8 mouse cellular contexts compared by ENCODE assay signal in genomic region chr2:28915768-28916512, GRCm38 (mm10). TPM values are rescaled to one million over a fixed set of nuclear protein-coding genes. Genes with fewer than 3 reads are reported as not detected.
A peak's percentile ranks its signal among the peaks of the same experiment; 100 is the strongest.
DNase-seq lines count a peak whose midpoint lies in the region; ATAC-seq lines count a peak whose summit lies in the region.

No protein-coding gene starts in this region.

- no peaks in the 10 kb centered on the region; the same call in 1 of the 2 replicates for H3K4me1 ChIP-seq in forebrain, embryonic 14.5 days (ENCODE audit: control insufficient read depth, insufficient read depth, low read length)
- H3K4me1 ChIP-seq in lung, embryonic 15.5 days: peaks cover 6% of the 10 kb centered on the region; the same call in 1 of the 2 replicates

- H3K9ac ChIP-seq in forebrain, embryonic 14.5 days (ENCODE audit: low read length): no peak overlapping the region
- no peak overlapping the region for H3K9ac ChIP-seq in lung, embryonic 15.5 days

- H3K9me3 ChIP-seq in forebrain, embryonic 14.5 days (replicated peaks; ENCODE audit: control insufficient read depth, low read length): no peaks in the 10 kb centered on the region
- no peaks in the 10 kb centered on the region for H3K9me3 ChIP-seq in lung, embryonic 15.5 days

- no peak overlapping the region for H3K27ac ChIP-seq in forebrain, embryonic 14.5 days (ENCODE audit: low read depth, low read length)
- H3K27ac ChIP-seq in lung, embryonic 15.5 days: no peak overlapping the region

- under 1% methylated on average over 49 of the region's 50 CpGs for WGBS in forebrain, embryonic 14.5 days
- under 1% methylated on average over 49 of the region's 50 CpGs for WGBS in lung, embryonic 15.5 days

- peak; percentile 41 for ATAC-seq in CD4-positive, CD25-positive, alpha-beta regulatory T cell, adult 4 months
- ATAC-seq in forebrain, embryonic 14.5 days: peak; percentile 23; the same call in 1 of the 2 replicates
- peak; percentile 52 for ATAC-seq in lung, embryonic 15.5 days (ENCODE audit: borderline replicate concordance, extremely low read depth, low FRiP score, low TSS enrichment)

- peaks cover 97% of the 10 kb centered on the region for H3K27me3 ChIP-seq in forebrain, embryonic 14.5 days (replicated peaks; ENCODE audit: control insufficient read depth, insufficient read depth, low read length)
- peaks cover 97% of the 10 kb centered on the region for H3K27me3 ChIP-seq in lung, embryonic 15.5 days

- no peaks in the 10 kb centered on the region for H3K36me3 ChIP-seq in forebrain, embryonic 14.5 days (ENCODE audit: control insufficient read depth, insufficient read depth, low read length)
- H3K36me3 ChIP-seq in lung, embryonic 15.5 days: no peaks in the 10 kb centered on the region

- DNase-seq in adrenal gland, postnatal 36 days: peak; percentile 73 to 86
- no peak for DNase-seq in forebrain, embryonic 14.5 days (ENCODE audit: low spot score)
- peak; percentile 82 for DNase-seq in kidney, adult 18-20 months
- peak; percentile 84 for DNase-seq in ovary, postnatal 36 days (ENCODE audit: low spot score)
- peak; percentile 72 to 76 for DNase-seq in urinary bladder, postnatal 36 days (ENCODE audit: low spot score in 2 of 2)
- DNase-seq in frontal cortex, postnatal 14 days (ENCODE audit: low spot score in 2 of 2): no peak

- no peak overlapping the region for H3K4me2 ChIP-seq in forebrain, embryonic 14.5 days (ENCODE audit: low read length)
- H3K4me2 ChIP-seq in lung, embryonic 15.5 days: peak overlapping the region; percentile 9; the same call in 1 of the 2 replicates

- no peak overlapping the region for H3K4me3 ChIP-seq in forebrain, embryonic 14.5 days (ENCODE audit: low read depth, low read length)
- no peak overlapping the region for H3K4me3 ChIP-seq in lung, embryonic 15.5 days

RNA-seq across cellular contexts. Expression of gene Barhl1, which starts 0.5 kb away (rescaled TPM):
- polyA plus RNA-seq in CD4-positive, CD25-positive, alpha-beta regulatory T cell, adult 4 months (2017; shearing (Covaris generic)): not detected
- total RNA-seq in adrenal gland, postnatal 36 days (2021): not detected
- polyA plus RNA-seq in forebrain, embryonic 14.5 days (2014; fragmentation: Nextera tagmentation; extraction: Ambion mirVana): 1.4 and 1.5 TPM in 2 replicates
- polyA plus RNA-seq in lung, embryonic 15.5 days (2015; fragmentation: Nextera tagmentation; extraction: Ambion mirVana): not detected in 2 replicates

Comparison
In these comparisons a context has a peak if more than half of its experiments do, and no peak if none do; other contexts are left out.
1. DNase-seq: peak in adrenal gland, postnatal 36 days (2 of 2), kidney, adult 18-20 months (single experiment), ovary, postnatal 36 days (single experiment) and urinary bladder, postnatal 36 days (2 of 2); none in forebrain, embryonic 14.5 days (single experiment) and frontal cortex, postnatal 14 days (0 of 2).
2. Peak in every context shown above with its lines, with median percentiles within 50 percentile points of each other: ATAC-seq.